Mouse (Mus musculus): ENCODE results near the gene Hk1. TPM values are rescaled to one million over a fixed set of nuclear protein-coding genes. Genes with fewer than 3 reads are reported as not detected.

Hk1 gene
- total and polyA plus RNA-seq, 3 experiments = 192 to 740 (median 441) TPM

DNA sequence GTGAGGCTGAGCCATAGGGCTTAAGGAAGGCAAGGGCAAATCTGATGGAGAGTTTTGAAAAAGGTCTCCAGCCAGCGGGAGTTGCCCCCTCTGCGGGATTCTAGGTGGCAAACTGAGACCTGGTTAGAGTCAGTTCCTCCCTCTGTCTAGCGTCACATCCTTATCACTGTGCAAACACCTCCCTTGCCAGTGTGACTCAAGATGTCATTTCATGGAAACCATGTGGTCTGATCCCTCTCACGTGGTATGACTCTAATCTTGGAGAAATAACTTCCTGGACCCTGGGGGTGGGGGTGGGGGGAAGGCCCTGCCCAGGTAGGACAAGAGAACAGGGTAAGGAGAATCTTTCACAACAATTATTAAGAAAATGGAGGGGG lies 33.9 kb upstream of the Hk1 start (continued):
- TF ChIP-seq CHD1 (IDR thresholded peaks at IDR 0.05; ENCODE audit: low read depth, low read length) (no peak), GABPA (IDR thresholded peaks at IDR 0.05; ENCODE audit: low read depth, low read length) (no peak), MYB (IDR thresholded peaks at IDR 0.05; ENCODE audit: low read depth, low read length) (no peak), MAX (IDR thresholded peaks at IDR 0.05; ENCODE audit: low read length) (peak; percentile 92), ETS1 (IDR thresholded peaks at IDR 0.05; ENCODE audit: low read depth, low read length) (peak; percentile 83), NELFE (IDR thresholded peaks at IDR 0.05; ENCODE audit: low read depth, low read length) (no peak), JUND (IDR thresholded peaks at IDR 0.05; ENCODE audit: low read depth, low read length) (no peak), USF1 (IDR thresholded peaks at IDR 0.05; ENCODE audit: low read depth, low read length) (peak; percentile 90), EP300 (IDR thresholded peaks at IDR 0.05; ENCODE audit: low read depth in 1 of 2, low read length in 2 of 2) (peak; percentile 46 to 72; a peak in 3 of 4 replicates), RCOR1 (IDR thresholded peaks at IDR 0.05; ENCODE audit: low read depth, low read length) (no peak), USF2 (IDR thresholded peaks at IDR 0.05; ENCODE audit: borderline replicate concordance in 1 of 2, insufficient read depth in 1 of 2, low read depth in 1 of 2, low read length in 2 of 2) (peak in 1 of 2 experiments; percentile 59; a peak in 1 of 4 replicates), RAD21 (IDR thresholded peaks at IDR 0.05; ENCODE audit: low read depth, low read length) (no peak), ZC3H11A (IDR thresholded peaks at IDR 0.05; ENCODE audit: low read depth, low read length) (no peak), TCF12 (IDR thresholded peaks at IDR 0.05; ENCODE audit: low read depth, low read length) (no peak), SIN3A (IDR thresholded peaks at IDR 0.05; ENCODE audit: low read length) (peak; percentile 77), HCFC1 (IDR thresholded peaks at IDR 0.05; ENCODE audit: low read depth, low read length) (peak; percentile 42; the same call in 1 of the 2 replicates), MYC (IDR thresholded peaks at IDR 0.05; ENCODE audit: low read depth, low read length) (peak; percentile 97), ZNF384 (IDR thresholded peaks at IDR 0.05; ENCODE audit: low read depth, low read length) (no peak), POLR2AphosphoS5 (IDR thresholded peaks at IDR 0.05; ENCODE audit: borderline replicate concordance, low read depth, low read length) (no peak), TBP (IDR thresholded peaks at IDR 0.05; ENCODE audit: low read depth, low read length) (no peak)

DNA sequence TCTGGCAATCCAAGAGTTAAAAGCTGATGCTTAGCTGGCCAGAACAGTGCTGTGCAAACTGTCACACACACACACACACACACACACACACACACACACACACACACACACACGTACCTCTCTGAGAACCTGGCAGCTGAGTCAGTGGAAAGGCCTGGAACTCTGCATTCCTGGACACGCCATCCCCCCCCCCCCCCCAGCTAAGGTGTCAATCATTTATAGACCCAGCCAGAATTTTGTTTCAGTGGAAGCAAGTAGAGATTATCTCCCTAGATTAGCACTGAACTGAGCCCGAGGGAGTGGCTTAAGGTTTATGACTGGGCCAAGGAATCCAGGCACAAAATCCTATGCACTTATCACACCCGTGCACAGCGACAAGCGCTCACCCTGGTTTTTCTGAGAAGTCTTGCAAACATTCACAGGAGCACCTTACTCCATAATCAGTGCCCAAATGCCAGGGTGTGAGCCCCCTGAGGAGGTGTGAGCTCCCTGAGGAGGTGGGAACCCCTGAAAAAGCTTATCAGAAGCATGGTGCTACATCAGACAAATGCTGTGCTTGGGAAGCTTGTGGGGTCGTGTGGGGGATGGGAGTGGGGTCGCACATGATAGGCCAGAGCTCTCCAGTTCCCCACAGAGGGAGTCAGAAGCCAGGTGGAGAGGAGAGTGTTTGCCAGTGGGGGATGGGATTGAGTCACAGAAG lies 33.3 kb upstream of the Hk1 start:
- Histone ChIP-seq H3K4me1 (ENCODE audit: control insufficient read depth in 1 of 2, insufficient read depth in 2 of 2, low read length in 2 of 2) (peaks cover 5 to 42% of the 10 kb centered on the region in 2 experiments), H3K27me3 (ENCODE audit: control insufficient read depth in 1 of 2, insufficient read depth in 2 of 2, low read length in 2 of 2) (no peaks in the 10 kb centered on the region), H3K36me3 (ENCODE audit: control insufficient read depth in 1 of 2, insufficient read depth in 2 of 2, low read length in 2 of 2) (peaks cover 0 to 20% of the 10 kb centered on the region in 2 experiments; a peak in 2 of 4 replicates), H3K79me2 (ENCODE audit: control insufficient read depth, insufficient read depth, low read length, poor library complexity) (no peaks in the 10 kb centered on the region), H3K4me3 (ENCODE audit: control insufficient read depth in 1 of 2, insufficient read depth in 1 of 2, low read depth in 2 of 2, low read length in 2 of 2) (peak overlapping the region; percentile 21 to 22; a peak in 2 of 4 replicates), H3K9me3 (replicated peaks; ENCODE audit: insufficient read depth, low read length) (no peaks in the 10 kb centered on the region), H3K9ac (ENCODE audit: control insufficient read depth, low read depth, low read length, poor library complexity, severe bottlenecking) (peak overlapping the region; percentile 31), H3K27ac (ENCODE audit: control insufficient read depth, low read depth, low read length) (peak overlapping the region; percentile 76)
- peak; percentile 68 for DNase-seq (ENCODE audit: low read depth, low spot score)
- no peak for TF ChIP-seq MEF2A (IDR thresholded peaks at IDR 0.05; ENCODE audit: extremely low read depth, insufficient replicate concordance, low read depth, low read length, poor library complexity, severe bottlenecking)
- no peak for TF ChIP-seq ZKSCAN1 (IDR thresholded peaks at IDR 0.05; ENCODE audit: low read depth, low read length)
- no peak for TF ChIP-seq ZNF384 (IDR thresholded peaks at IDR 0.05; ENCODE audit: low read depth, low read length)
- no peak for TF ChIP-seq MAX (IDR thresholded peaks at IDR 0.05; ENCODE audit: low read length)
- TF ChIP-seq SMC3 (IDR thresholded peaks at IDR 0.05; ENCODE audit: low read depth, low read length) = no peak
- TF ChIP-seq ETS1 (IDR thresholded peaks at IDR 0.05; ENCODE audit: low read depth, low read length) = peak; percentile 40; the same call in 1 of the 2 replicates
- TF ChIP-seq ZC3H11A (IDR thresholded peaks at IDR 0.05; ENCODE audit: low read depth, low read length) = no peak
- TF ChIP-seq MYB (IDR thresholded peaks at IDR 0.05; ENCODE audit: low read depth, low read length) = no peak
- no peak for TF ChIP-seq NRF1 (IDR thresholded peaks at IDR 0.05; ENCODE audit: insufficient read depth, low read depth, low read length, poor library complexity, severe bottlenecking)
- no peak for TF ChIP-seq JUND (IDR thresholded peaks at IDR 0.05; ENCODE audit: low read depth, low read length)
- TF ChIP-seq GABPA (IDR thresholded peaks at IDR 0.05; ENCODE audit: low read depth, low read length) = no peak
- TF ChIP-seq POLR2A (IDR thresholded peaks at IDR 0.05; ENCODE audit: control insufficient read depth in 1 of 2, insufficient read depth in 1 of 2, low read depth in 1 of 2, low read length in 2 of 2, poor library complexity in 1 of 2) = no peak
- TF ChIP-seq TCF12 (IDR thresholded peaks at IDR 0.05; ENCODE audit: low read depth, low read length) = no peak
- TF ChIP-seq MYC (IDR thresholded peaks at IDR 0.05; ENCODE audit: low read depth, low read length) = no peak
- TF ChIP-seq SIN3A (IDR thresholded peaks at IDR 0.05; ENCODE audit: low read length) = no peak
- TF ChIP-seq CTCF (IDR thresholded peaks at IDR 0.05 in 2 of 3, conservative IDR thresholded peaks at IDR 0.05 in 1 of 3; ENCODE audit: control insufficient read depth in 1 of 3, insufficient read depth in 1 of 3, low read depth in 2 of 3, low read length in 3 of 3, poor library complexity in 1 of 3, severe bottlenecking in 1 of 3) = no peak
- no peak for TF ChIP-seq HCFC1 (IDR thresholded peaks at IDR 0.05; ENCODE audit: low read depth, low read length)
- TF ChIP-seq BHLHE40 (IDR thresholded peaks at IDR 0.05; ENCODE audit: borderline replicate concordance, low read depth, low read length) = peak; percentile 23; the same call in 1 of the 2 replicates
- TF ChIP-seq RAD21 (IDR thresholded peaks at IDR 0.05; ENCODE audit: low read depth, low read length) = no peak
- TF ChIP-seq NELFE (IDR thresholded peaks at IDR 0.05; ENCODE audit: low read depth, low read length) = no peak
- peak; percentile 24; the same call in 1 of the 2 replicates for TF ChIP-seq TAL1 (IDR thresholded peaks at IDR 0.05; ENCODE audit: low read length)
- no peak for TF ChIP-seq USF1 (IDR thresholded peaks at IDR 0.05; ENCODE audit: low read depth, low read length)
- TF ChIP-seq ZMIZ1 (IDR thresholded peaks at IDR 0.05; ENCODE audit: low read depth, low read length) = no peak
- peak; percentile 75 for TF ChIP-seq RCOR1 (IDR thresholded peaks at IDR 0.05; ENCODE audit: low read depth, low read length)
- TF ChIP-seq ELF1 (IDR thresholded peaks at IDR 0.05; ENCODE audit: low read depth, low read length) = no peak
